ENCODE assay signal across 17 mouse cellular contexts in genomic region chr17:8749426-8749825, GRCm38 (mm10).
"Had no signal": no experiment of that assay in that cellular context is flagged by ENCODE, and none has a peak within 500 bp of the region (broad histone marks: within the 10 kb centered on the region; RNA-seq: fewer than 3 reads in every experiment).

No protein-coding gene starts in this region.

- H3K4me2 ChIP-seq: lung, embryonic 15.5 days; midbrain, embryonic 13.5 days; midbrain, embryonic 15.5 days; neural tube, embryonic 12.5 days had no signal

- ATAC-seq: liver, postnatal 0 days; lung, postnatal 0 days; midbrain, embryonic 13.5 days; midbrain, embryonic 15.5 days had no signal

- H3K4me3 ChIP-seq: lung, embryonic 15.5 days; midbrain, embryonic 10.5 days; midbrain, embryonic 13.5 days; midbrain, embryonic 15.5 days; neural tube, embryonic 12.5 days had no signal

- H3K36me3 ChIP-seq: lung, embryonic 15.5 days; midbrain, embryonic 10.5 days; midbrain, embryonic 13.5 days; midbrain, embryonic 15.5 days; neural tube, embryonic 12.5 days had no signal

- H3K9ac ChIP-seq: liver, postnatal 0 days; lung, embryonic 15.5 days; midbrain, embryonic 13.5 days; midbrain, embryonic 15.5 days; neural tube, embryonic 12.5 days had no signal

- H3K27ac ChIP-seq: lung, embryonic 15.5 days; macrophage; midbrain, embryonic 10.5 days; midbrain, embryonic 13.5 days; midbrain, embryonic 15.5 days; neural tube, embryonic 12.5 days had no signal

- DNase-seq: liver, postnatal 0 days; lung, adult 2 months; lung, postnatal 14 days; lung, postnatal 36 days; right cerebral cortex, postnatal 25 days; right cerebral cortex, postnatal 4 days; spleen, adult 18-20 months; thymus, adult 18-20 months; thymus, postnatal 14 days; thymus, postnatal 36 days had no signal

- H3K4me1 ChIP-seq: lung, embryonic 15.5 days; midbrain, embryonic 10.5 days; midbrain, embryonic 13.5 days; midbrain, embryonic 15.5 days; neural tube, embryonic 12.5 days had no signal

- H3K9me3 ChIP-seq: lung, embryonic 15.5 days; midbrain, embryonic 10.5 days; midbrain, embryonic 13.5 days; midbrain, embryonic 15.5 days; neural tube, embryonic 12.5 days had no signal

- H3K27me3 ChIP-seq: midbrain, embryonic 13.5 days; midbrain, embryonic 15.5 days; neural tube, embryonic 12.5 days had no signal
